Mouse (Mus musculus) stomach, embryonic 14.5 days (tissue): ENCODE results near the gene Krtap21-1. TPM values are rescaled to one million over a fixed set of nuclear protein-coding genes. Genes with fewer than 3 reads are reported as not detected.

Experiments
- ATAC-seq: fragments of 200-750 bp; cut with Nextera tagmentation; 2 replicates; pipeline ENCODE4 v1.8.0; 2017; ENCODE audit warnings: low read depth, moderate TSS enrichment; ENCODE audit not compliant: insufficient number of reproducible peaks, insufficient read depth, low FRiP score
- H3K27ac ChIP-seq: fragments of 300-500 bp; sonication (generic); 2 replicates; pipeline ENCODE4 v1.5.1; 2014; ENCODE audit warnings: mild to moderate bottlenecking, low read length, moderate library complexity, mixed read lengths
- H3K27me3 ChIP-seq: fragments of 300-500 bp; sonication (generic); 2 replicates; pipeline ENCODE4 v1.6.1; 2014; ENCODE audit warnings: low read length, control low read depth, mixed read lengths; ENCODE audit not compliant: control insufficient read depth, insufficient read depth
- H3K36me3 ChIP-seq: fragments of 300-500 bp; sonication (generic); 2 replicates; pipeline ENCODE4 v1.6.1; 2014; ENCODE audit warnings: mild to moderate bottlenecking, control low read depth, low read length, moderate library complexity, mixed read lengths; ENCODE audit not compliant: control insufficient read depth, insufficient read depth
- H3K4me1 ChIP-seq: fragments of 300-500 bp; sonication (generic); 2 replicates; pipeline ENCODE4 v1.6.1; 2014; ENCODE audit warnings: low read length, control low read depth, mixed read lengths; ENCODE audit not compliant: control insufficient read depth, insufficient read depth
- H3K4me2 ChIP-seq: fragments of 300-500 bp; sonication (generic); replicated peaks from 2 replicates; pipeline ENCODE4 v1.6.1; 2014; ENCODE audit warnings: low read depth, low read length, control low read depth
- H3K4me3 ChIP-seq: fragments of 300-500 bp; sonication (generic); 2 replicates; pipeline ENCODE4 v1.5.1; 2014; ENCODE audit warnings: low read depth, low read length, control low read depth
- H3K9ac ChIP-seq: fragments of 300-500 bp; sonication (generic); replicated peaks from 2 replicates; pipeline ENCODE4 v1.6.1; 2014; ENCODE audit warnings: low read depth, mild to moderate bottlenecking, control low read depth, low read length, moderate library complexity, mixed read lengths
- H3K9me3 ChIP-seq: fragments of 300-500 bp; sonication (generic); 2 replicates; pipeline ENCODE4 v1.6.1; 2016; ENCODE audit warnings: low read depth, low read length, control low read depth; ENCODE audit not compliant: control insufficient read depth
- WGBS: fragments of 180-500 bp; shearing (Covaris S2); extraction: QIAGEN DNeasy Blood & Tissue Kit; methylation state at CpG from one replicate; pipeline ENCODE4 v1.1.7; 2014; 5-methylcytosine and 5-hydroxymethylcytosine counted together
- polyA plus RNA-seq: library from polyadenylated mRNA; unstranded; fragments of >200 nt; fragmentation: Nextera tagmentation; extraction: Ambion mirVana; gene quantifications from 2 replicates; pipeline ENCODE4 v1.2.1, GENCODE M21; 2014

The Krtap21-1 gene
- not detected in 2 replicates for polyA plus RNA-seq

- no peaks in the 10 kb centered on the region for H3K36me3 ChIP-seq
- WGBS = 70% methylated on average over 2 of the region's 2 CpGs
- H3K9me3 ChIP-seq = no peaks in the 10 kb centered on the region
- no peak within 1 kb of the TSS for H3K27ac ChIP-seq
- no peak within 1 kb of the TSS for H3K4me3 ChIP-seq
- no peak within 1 kb of the TSS for H3K4me2 ChIP-seq
- no peak within 1 kb of the TSS for H3K9ac ChIP-seq
- no peaks in the 10 kb centered on the region for H3K27me3 ChIP-seq
- ATAC-seq = no peak
- no peaks in the 10 kb centered on the region for H3K4me1 ChIP-seq
These were observed at the start of gene Krtap21-1 for GRCm38 (mm10) chr16:89403768-89404167. TSS of gene Krtap21-1 (minus strand) at chr16:89403868.

- WGBS = 91% methylated on average over 2 of the region's 2 CpGs
- no peak for ATAC-seq
- no peak overlapping the region for H3K27ac ChIP-seq
- no peak overlapping the region for H3K4me2 ChIP-seq
- no peak overlapping the region for H3K9ac ChIP-seq
- no peak overlapping the region for H3K4me3 ChIP-seq
- no peaks in the 10 kb centered on the region for H3K36me3 ChIP-seq
- H3K4me1 ChIP-seq = no peaks in the 10 kb centered on the region
- H3K27me3 ChIP-seq = no peaks in the 10 kb centered on the region
- no peaks in the 10 kb centered on the region for H3K9me3 ChIP-seq
These were observed 25.9 kb upstream of the Krtap21-1 start for GRCm38 (mm10) chr16:89429586-89429985.

- no peaks in the 10 kb centered on the region for H3K27me3 ChIP-seq
- H3K4me3 ChIP-seq = no peak overlapping the region
- no peaks in the 10 kb centered on the region for H3K36me3 ChIP-seq
- H3K4me1 ChIP-seq = no peaks in the 10 kb centered on the region
- no peak overlapping the region for H3K27ac ChIP-seq
- H3K9me3 ChIP-seq = no peaks in the 10 kb centered on the region
- no peak overlapping the region for H3K9ac ChIP-seq
- no peak overlapping the region for H3K4me2 ChIP-seq
- 82% methylated on average over 5 of the region's 5 CpGs for WGBS
- ATAC-seq = no peak
These were observed 21.6 kb upstream of the Krtap21-1 start for GRCm38 (mm10) chr16:89425310-89425709.

GRCm38 (mm10) chr16:89420011-89420410 lies 16.3 kb upstream of the Krtap21-1 start, which contains the start of gene Krtap6-2:
TSS of gene Krtap6-2 (minus strand) at chr16:89420111.
- H3K36me3 ChIP-seq = no peaks in the 10 kb centered on the region
- no peak for ATAC-seq
- H3K27me3 ChIP-seq = no peaks in the 10 kb centered on the region
- H3K4me2 ChIP-seq = no peak within 1 kb of the TSS
- WGBS = 85% methylated on average over 3 of the region's 3 CpGs
- no peaks in the 10 kb centered on the region for H3K4me1 ChIP-seq
- no peaks in the 10 kb centered on the region for H3K9me3 ChIP-seq
- H3K27ac ChIP-seq = no peak within 1 kb of the TSS
- no peak within 1 kb of the TSS for H3K9ac ChIP-seq
- no peak within 1 kb of the TSS for H3K4me3 ChIP-seq

- no peak overlapping the region for H3K4me2 ChIP-seq
- no peak overlapping the region for H3K4me3 ChIP-seq
- H3K27ac ChIP-seq = no peak overlapping the region
- H3K9me3 ChIP-seq = no peaks in the 10 kb centered on the region
- ATAC-seq = no peak
- WGBS = 83% methylated on average over 3 of the region's 3 CpGs
- H3K9ac ChIP-seq = no peak overlapping the region
- H3K36me3 ChIP-seq = no peaks in the 10 kb centered on the region
- H3K4me1 ChIP-seq = no peaks in the 10 kb centered on the region
- no peaks in the 10 kb centered on the region for H3K27me3 ChIP-seq
These were observed 12.6 kb upstream of the Krtap21-1 start for GRCm38 (mm10) chr16:89416311-89416710.

GRCm38 (mm10) chr16:89410345-89411068 lies 6.8 kb upstream of the Krtap21-1 start:
- ATAC-seq = no peak
- H3K27ac ChIP-seq = no peak overlapping the region
- H3K9ac ChIP-seq = no peak overlapping the region
- no peaks in the 10 kb centered on the region for H3K9me3 ChIP-seq
- H3K36me3 ChIP-seq = no peaks in the 10 kb centered on the region
- H3K27me3 ChIP-seq = no peaks in the 10 kb centered on the region
- H3K4me2 ChIP-seq = no peak overlapping the region
- 79% methylated on average over 5 of the region's 5 CpGs for WGBS
- H3K4me3 ChIP-seq = no peak overlapping the region
- H3K4me1 ChIP-seq = no peaks in the 10 kb centered on the region

GRCm38 (mm10) chr16:89372734-89373461 lies 30.8 kb downstream of the Krtap21-1 start:
- Histone ChIP-seq H3K27ac (no peak overlapping the region), H3K27me3 (no peaks in the 10 kb centered on the region), H3K9me3 (no peaks in the 10 kb centered on the region), H3K4me1 (no peaks in the 10 kb centered on the region), H3K4me2 (no peak overlapping the region), H3K9ac (no peak overlapping the region), H3K36me3 (no peaks in the 10 kb centered on the region), H3K4me3 (no peak overlapping the region)
- ATAC-seq = no peak
- WGBS = 78% methylated on average over 2 of the region's 2 CpGs
